Mouse (Mus musculus) megakaryocyte progenitor cell, adult 5-6 weeks (primary cell): ENCODE measurements around the gene Zmiz1. TPM values are rescaled to one million over a fixed set of nuclear protein-coding genes. Genes with fewer than 3 reads are reported as not detected.

Experiments used
- ATAC-seq: replicated peaks from 2 replicates; pipeline ENCODE4 v1.8.0; 2016; ENCODE audit warnings: mild to moderate bottlenecking, moderate TSS enrichment, inconsistent platforms; ENCODE audit not compliant: poor library complexity
- total RNA-seq, 2 experiments: library from RNA; stranded (forward) in 1 of 2; stranded (reverse) in 1 of 2; fragments of 157-497, 149-512 nt in 1 of 2; fragments of 200-1000 nt in 1 of 2; gene quantifications; 2 replicates each; pipeline versions ENCODE4 v1.2.3 to v1.2.4; 2015 to 2017

Zmiz1 gene
- total RNA-seq, 2 experiments from 2014 or later = 8.2 to 70.0 TPM

GRCm38 (mm10) chr14:25454066-25454760 is 4.8 kb upstream of the Zmiz1 start:
- ATAC-seq = no peak

GRCm38 (mm10) chr14:25456666-25457433 is 2.1 kb upstream of the Zmiz1 start:
- ATAC-seq = no peak

- peak; percentile 58 for ATAC-seq
These were observed 1.5 kb upstream of the Zmiz1 start for GRCm38 (mm10) chr14:25457434-25457957.

GRCm38 (mm10) chr14:25458111-25459015 is 622 bp upstream of the Zmiz1 start:
- ATAC-seq = peak; percentile 5

GRCm38 (mm10) chr14:25459394-25459997 is 511 bp downstream of the Zmiz1 start:
- ATAC-seq = peak; percentile 7; the same call in 1 of the 2 replicates

GRCm38 (mm10) chr14:25459998-25460800 is 1.2 kb downstream of the Zmiz1 start:
- peak; percentile 6; the same call in 1 of the 2 replicates for ATAC-seq

GRCm38 (mm10) chr14:25460801-25461675 is 2.1 kb downstream of the Zmiz1 start:
- ATAC-seq = peak; percentile 38

- no peak for ATAC-seq
These were observed 2.8 kb downstream of the Zmiz1 start for GRCm38 (mm10) chr14:25461676-25462385.

- no peak for ATAC-seq
These were observed 4.0 kb downstream of the Zmiz1 start for GRCm38 (mm10) chr14:25462975-25463374.

- no peak for ATAC-seq
These were observed 4.9 kb downstream of the Zmiz1 start for GRCm38 (mm10) chr14:25463919-25464318.

GRCm38 (mm10) chr14:25464611-25465307 is 5.8 kb downstream of the Zmiz1 start:
- peak; percentile 40 for ATAC-seq

GRCm38 (mm10) chr14:25466361-25466760 is 7.4 kb downstream of the Zmiz1 start:
- 0 out of 2 replicates have a peak, but pooled peaks have one; percentile 8 for ATAC-seq

- no peak for ATAC-seq
These were observed 9.1 kb downstream of the Zmiz1 start for GRCm38 (mm10) chr14:25467911-25468668.

- no peak for ATAC-seq
These were observed 10.0 kb downstream of the Zmiz1 start for GRCm38 (mm10) chr14:25468891-25469529.

- peak; percentile 43 for ATAC-seq
These were observed 11.3 kb downstream of the Zmiz1 start for GRCm38 (mm10) chr14:25470224-25470805.

GRCm38 (mm10) chr14:25471035-25471434 is 12.1 kb downstream of the Zmiz1 start:
- peak; percentile 53 for ATAC-seq
